Mouse (Mus musculus): ENCODE measurements around the gene Plekha1. TPM values are rescaled to one million over a fixed set of nuclear protein-coding genes. Genes with fewer than 3 reads are reported as not detected.

Plekha1 gene
- polyA plus RNA-seq (2016; fragmentation: Nextera tagmentation; extraction: Ambion mirVana): 44.1 and 45.1 TPM in 2 replicates

DNA sequence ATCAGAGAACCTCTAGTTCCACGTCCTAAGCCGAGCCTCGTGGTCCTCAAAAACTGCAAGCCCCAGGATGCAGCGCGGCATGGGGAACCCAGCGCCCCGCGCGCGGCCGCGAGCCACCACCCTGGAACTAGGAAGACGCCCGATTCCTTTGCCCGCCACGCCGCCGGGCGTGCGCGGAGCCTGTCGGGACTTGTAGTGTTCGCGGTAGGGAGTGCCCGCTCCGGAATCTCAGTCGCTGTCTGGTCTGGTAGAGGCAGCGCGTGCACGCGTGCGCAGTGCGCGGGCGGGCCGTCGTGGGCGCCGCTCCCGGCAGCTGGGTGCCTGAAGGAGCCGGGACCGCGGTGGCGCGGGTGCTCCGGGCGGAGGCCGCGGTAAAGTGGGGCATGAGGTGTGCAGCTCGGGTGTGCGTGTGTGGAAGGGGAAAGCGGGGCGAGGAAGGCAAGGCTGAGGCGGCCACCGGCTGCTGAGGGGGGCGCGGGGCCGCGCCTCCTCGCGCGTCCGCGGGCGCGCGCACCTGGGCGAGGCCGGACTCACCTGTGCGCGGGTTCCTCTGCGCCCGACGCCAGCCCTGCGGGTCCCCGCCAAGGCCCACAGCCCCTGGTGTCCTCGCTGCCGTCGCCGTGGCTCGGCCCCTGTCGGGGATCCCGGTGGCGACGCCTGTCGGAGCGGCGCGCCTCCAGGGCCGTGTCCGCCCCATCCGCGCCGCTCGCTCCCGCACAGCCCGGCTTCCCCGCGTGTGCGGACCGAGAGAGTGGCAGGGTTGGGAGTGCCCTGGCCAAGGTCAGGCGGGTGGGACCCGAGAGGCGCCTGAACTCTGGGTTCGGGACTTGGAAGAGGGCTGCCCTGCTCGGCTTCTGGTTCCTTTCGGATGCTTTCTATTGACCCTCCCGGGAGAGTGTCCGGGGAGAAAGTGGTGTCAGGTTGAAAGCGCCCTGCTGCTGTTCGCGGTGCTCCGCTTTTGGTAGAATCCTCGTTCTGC is at the start of gene Plekha1:
TSS of gene Plekha1 (plus strand) at position 144 of the 979 bp plus-strand sequence.
- Histone ChIP-seq H3K4me2 (replicated peaks) (peak within 1 kb of the TSS; percentile 69), H3K36me3 (no peaks in the 10 kb centered on the region), H3K9ac (peak within 1 kb of the TSS; percentile 77), H3K27ac (peak within 1 kb of the TSS; percentile 12; the same call in 1 of the 2 replicates), H3K9me3 (no peaks in the 10 kb centered on the region), H3K4me1 (peaks cover 7% of the 10 kb centered on the region; the same call in 1 of the 2 replicates), H3K4me3 (peak within 1 kb of the TSS; percentile 87), H3K27me3 (no peaks in the 10 kb centered on the region)
- WGBS: under 1% methylated on average over 97 of the region's 114 CpGs
- peak; percentile 98 for ATAC-seq (ENCODE audit: insufficient number of reproducible peaks, insufficient read depth, low FRiP score, low TSS enrichment)

DNA sequence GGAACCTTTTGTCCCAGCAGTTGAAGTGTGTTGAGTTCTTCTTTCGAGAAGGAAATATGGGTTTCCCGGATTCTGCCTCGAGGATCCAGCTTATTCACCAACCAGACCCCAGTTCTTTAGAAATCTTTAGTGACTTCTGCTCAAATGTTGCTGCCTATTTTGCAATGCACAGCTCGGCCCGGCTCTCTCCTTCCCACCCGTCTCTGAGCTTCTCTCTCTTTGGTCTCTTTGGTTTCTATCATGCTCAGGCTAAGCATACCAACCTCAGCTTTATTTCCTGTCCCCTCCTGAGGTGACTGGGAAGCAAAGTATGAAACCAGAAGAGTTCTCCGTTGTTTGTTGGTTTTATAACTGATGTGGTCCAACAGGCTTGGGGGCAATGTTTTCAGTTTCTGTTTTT is 49.3 kb upstream of the Plekha1 start:
- ATAC-seq (ENCODE audit: insufficient number of reproducible peaks, insufficient read depth, low FRiP score, low TSS enrichment): no peak
- H3K36me3 ChIP-seq: no peaks in the 10 kb centered on the region
- no peak overlapping the region for H3K9ac ChIP-seq
- no peaks in the 10 kb centered on the region for H3K27me3 ChIP-seq
- H3K4me3 ChIP-seq: no peak overlapping the region
- no peak overlapping the region for H3K4me2 ChIP-seq (replicated peaks)
- H3K9me3 ChIP-seq: no peaks in the 10 kb centered on the region
- H3K4me1 ChIP-seq: no peaks in the 10 kb centered on the region
- H3K27ac ChIP-seq: no peak overlapping the region
- WGBS: 91% methylated on average over 7 of the region's 7 CpGs

DNA sequence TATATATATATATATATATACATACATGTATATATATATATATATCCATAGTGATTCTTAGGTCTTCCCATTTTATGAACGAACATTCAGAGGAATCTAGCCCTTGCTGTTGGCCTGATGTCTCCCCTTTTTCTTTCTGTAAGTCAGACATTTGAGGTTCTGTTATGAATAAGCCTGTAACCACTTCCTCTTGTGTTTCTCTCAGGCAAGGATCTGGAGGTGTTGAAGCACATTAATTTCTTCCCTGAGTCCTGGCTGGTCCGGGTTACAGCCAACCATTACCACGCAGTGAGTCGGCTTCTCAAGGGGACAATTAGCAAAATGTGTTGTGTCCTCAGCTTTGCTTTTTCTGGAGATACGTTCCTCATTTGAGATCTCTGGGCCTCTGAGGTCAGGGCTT is 46.7 kb upstream of the Plekha1 start:
- H3K4me2 ChIP-seq (replicated peaks): no peak overlapping the region
- H3K4me3 ChIP-seq: no peak overlapping the region
- H3K9me3 ChIP-seq: no peaks in the 10 kb centered on the region
- H3K4me1 ChIP-seq: no peaks in the 10 kb centered on the region
- H3K9ac ChIP-seq: no peak overlapping the region
- no peaks in the 10 kb centered on the region for H3K36me3 ChIP-seq
- H3K27ac ChIP-seq: no peak overlapping the region
- H3K27me3 ChIP-seq: no peaks in the 10 kb centered on the region
- no peak for ATAC-seq (ENCODE audit: insufficient number of reproducible peaks, insufficient read depth, low FRiP score, low TSS enrichment)
- WGBS: 79% methylated on average over 5 of the region's 5 CpGs

DNA sequence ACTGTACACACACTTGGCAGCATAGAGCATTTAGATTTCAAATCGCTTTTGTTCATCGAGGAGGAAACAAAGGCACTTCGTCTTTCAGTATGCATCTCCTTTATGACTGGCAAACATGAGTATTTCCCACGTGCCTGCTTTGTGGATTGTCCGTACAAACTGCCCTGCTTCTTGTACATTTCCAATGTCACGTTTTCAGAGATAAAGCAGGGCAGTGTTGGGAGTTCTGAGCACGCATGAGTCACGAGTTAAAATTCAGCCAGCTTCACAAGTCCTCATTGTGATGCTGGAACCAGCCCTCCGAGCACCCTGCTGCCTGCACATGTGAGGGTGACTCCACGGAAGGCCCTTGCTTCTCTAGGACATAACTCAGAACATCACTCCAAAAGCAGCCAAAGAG is 45.9 kb upstream of the Plekha1 start:
- H3K27me3 ChIP-seq: no peaks in the 10 kb centered on the region
- ATAC-seq (ENCODE audit: insufficient number of reproducible peaks, insufficient read depth, low FRiP score, low TSS enrichment): no peak
- no peaks in the 10 kb centered on the region for H3K36me3 ChIP-seq
- H3K9me3 ChIP-seq: no peaks in the 10 kb centered on the region
- H3K27ac ChIP-seq: no peak overlapping the region
- H3K4me1 ChIP-seq: no peaks in the 10 kb centered on the region
- no peak overlapping the region for H3K4me3 ChIP-seq
- H3K4me2 ChIP-seq (replicated peaks): no peak overlapping the region
- H3K9ac ChIP-seq: no peak overlapping the region
- WGBS: 81% methylated on average over 10 of the region's 10 CpGs

DNA sequence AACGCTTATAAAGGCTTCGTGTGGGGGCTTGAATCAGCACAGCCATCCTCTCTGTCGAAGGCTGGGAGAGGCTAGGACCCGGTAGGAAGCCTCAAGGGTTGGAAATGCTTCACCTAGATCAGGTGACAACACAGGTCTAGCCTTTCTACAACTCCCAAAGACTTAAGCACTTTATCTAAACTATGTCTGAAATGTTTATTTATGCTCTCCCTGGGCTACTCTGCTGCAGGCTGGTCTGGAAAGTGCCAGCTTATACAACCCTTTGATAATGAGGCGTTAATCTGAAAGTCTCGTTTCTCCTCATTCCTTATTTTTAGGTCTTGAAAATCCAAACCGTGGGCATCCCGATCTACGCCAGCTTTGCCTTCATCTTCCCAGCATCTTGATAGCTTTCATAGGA is 41.6 kb upstream of the Plekha1 start:
- H3K4me2 ChIP-seq (replicated peaks): no peak overlapping the region
- WGBS: 67% methylated on average over 9 of the region's 9 CpGs
- H3K9ac ChIP-seq: no peak overlapping the region
- H3K36me3 ChIP-seq: no peaks in the 10 kb centered on the region
- no peak for ATAC-seq (ENCODE audit: insufficient number of reproducible peaks, insufficient read depth, low FRiP score, low TSS enrichment)
- H3K9me3 ChIP-seq: no peaks in the 10 kb centered on the region
- no peak overlapping the region for H3K27ac ChIP-seq
- H3K4me1 ChIP-seq: no peaks in the 10 kb centered on the region
- H3K27me3 ChIP-seq: no peaks in the 10 kb centered on the region
- no peak overlapping the region for H3K4me3 ChIP-seq

DNA sequence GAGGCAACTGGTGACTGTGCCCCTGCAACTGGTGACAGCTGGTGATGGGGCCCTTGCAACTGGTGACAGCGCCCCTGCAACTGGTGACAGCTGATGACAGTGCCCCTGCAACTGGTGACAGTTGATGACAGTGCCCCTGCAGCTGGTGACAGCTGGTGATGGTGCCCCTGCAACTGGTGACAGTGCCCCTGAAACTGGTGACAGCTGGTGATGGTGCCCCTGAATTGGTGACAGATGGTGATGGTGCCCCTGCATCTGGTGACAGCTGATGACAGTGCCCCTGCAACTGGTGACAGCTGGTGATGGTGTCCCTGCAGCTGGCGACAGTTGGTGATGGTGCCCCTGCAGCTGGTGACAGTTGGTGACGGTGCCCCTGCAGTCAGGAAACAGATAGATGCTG is 39.2 kb upstream of the Plekha1 start:
- Histone ChIP-seq H3K4me2 (replicated peaks) (no peak overlapping the region), H3K27me3 (no peaks in the 10 kb centered on the region), H3K36me3 (no peaks in the 10 kb centered on the region), H3K9ac (no peak overlapping the region), H3K9me3 (no peaks in the 10 kb centered on the region), H3K4me3 (no peak overlapping the region), H3K4me1 (no peaks in the 10 kb centered on the region), H3K27ac (no peak overlapping the region)
- no peak for ATAC-seq (ENCODE audit: insufficient number of reproducible peaks, insufficient read depth, low FRiP score, low TSS enrichment)
- WGBS: 79% methylated on average over 3 of the region's 3 CpGs

DNA sequence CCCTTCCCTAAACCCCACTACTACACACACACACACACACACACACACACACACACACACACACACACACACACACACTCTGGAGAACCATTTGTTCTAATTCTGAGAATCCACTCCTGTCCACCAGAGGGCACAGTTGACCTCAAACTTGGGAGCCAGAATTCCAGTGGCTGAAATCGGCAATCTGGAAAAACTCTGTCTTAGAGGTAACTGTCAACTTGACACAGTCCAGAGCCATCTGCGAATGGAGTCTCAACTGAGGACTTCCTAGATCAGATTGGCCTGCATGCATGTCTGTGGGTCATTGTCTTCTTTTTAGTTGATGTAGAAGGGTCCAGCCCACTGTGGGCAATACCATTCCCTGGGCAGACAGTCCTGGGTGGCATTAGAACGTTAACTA is 38.1 kb upstream of the Plekha1 start:
- Histone ChIP-seq H3K9ac (no peak overlapping the region), H3K9me3 (no peaks in the 10 kb centered on the region), H3K27ac (no peak overlapping the region), H3K27me3 (no peaks in the 10 kb centered on the region), H3K4me1 (no peaks in the 10 kb centered on the region), H3K4me2 (replicated peaks) (no peak overlapping the region), H3K4me3 (no peak overlapping the region), H3K36me3 (no peaks in the 10 kb centered on the region)
- 55% methylated on average over 3 of the region's 3 CpGs for WGBS
- ATAC-seq (ENCODE audit: insufficient number of reproducible peaks, insufficient read depth, low FRiP score, low TSS enrichment): no peak

DNA sequence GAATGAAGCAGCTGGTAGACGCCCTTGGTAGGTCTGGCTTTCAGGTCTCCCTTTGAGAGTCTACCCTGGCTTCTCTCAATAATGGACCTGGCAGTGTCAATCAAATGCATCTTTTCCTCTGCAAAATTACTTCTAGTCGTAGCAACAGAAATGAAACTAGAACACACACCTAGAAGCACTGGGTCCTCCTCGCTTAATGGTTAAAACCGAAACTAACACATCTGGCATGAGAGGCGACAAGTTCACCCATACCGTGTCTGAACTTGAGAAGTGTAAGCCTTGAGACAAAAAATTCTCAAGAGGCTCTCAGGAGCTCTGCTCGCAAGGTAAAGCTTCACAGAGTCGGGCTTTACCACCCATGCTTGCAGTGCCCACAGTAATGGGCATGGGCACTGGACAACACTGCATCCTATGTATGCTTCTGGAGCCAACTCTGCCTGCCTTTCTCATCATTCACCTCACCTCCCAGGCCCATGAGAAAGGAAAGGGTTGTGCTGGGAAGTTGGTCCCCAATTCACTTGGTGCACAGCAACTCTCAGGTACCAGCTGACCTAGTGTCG is 37.6 kb upstream of the Plekha1 start:
- Histone ChIP-seq H3K36me3 (no peaks in the 10 kb centered on the region), H3K4me2 (replicated peaks) (no peak overlapping the region), H3K9me3 (no peaks in the 10 kb centered on the region), H3K4me3 (no peak overlapping the region), H3K27me3 (no peaks in the 10 kb centered on the region), H3K27ac (no peak overlapping the region), H3K9ac (no peak overlapping the region), H3K4me1 (no peaks in the 10 kb centered on the region)
- no peak for ATAC-seq (ENCODE audit: insufficient number of reproducible peaks, insufficient read depth, low FRiP score, low TSS enrichment)
- WGBS: 86% methylated on average over 9 of the region's 9 CpGs

DNA sequence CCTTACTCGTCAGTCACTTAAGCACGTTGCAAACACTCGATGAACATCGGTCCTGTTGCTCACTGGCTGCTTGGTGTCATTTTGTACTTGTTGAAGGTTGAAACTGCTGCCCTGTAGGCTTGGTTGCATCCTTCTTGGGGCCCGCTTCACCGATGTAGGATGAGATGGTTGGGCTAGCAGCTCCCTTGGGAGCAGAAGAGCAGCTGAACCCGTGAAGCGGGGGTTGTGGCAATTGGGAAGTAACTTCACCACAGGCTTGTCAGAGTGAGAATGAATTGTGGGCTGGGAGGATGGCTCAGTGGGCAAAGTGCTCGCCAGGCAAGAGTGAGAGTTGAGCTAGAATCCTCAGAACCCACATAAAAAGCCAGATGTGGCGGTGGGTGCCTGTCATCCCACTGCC is 37.1 kb upstream of the Plekha1 start:
- Histone ChIP-seq H3K36me3 (no peaks in the 10 kb centered on the region), H3K4me2 (replicated peaks) (no peak overlapping the region), H3K9me3 (no peaks in the 10 kb centered on the region), H3K9ac (no peak overlapping the region), H3K27me3 (no peaks in the 10 kb centered on the region), H3K4me1 (no peaks in the 10 kb centered on the region), H3K27ac (no peak overlapping the region), H3K4me3 (no peak overlapping the region)
- 85% methylated on average over 10 of the region's 10 CpGs for WGBS
- ATAC-seq (ENCODE audit: insufficient number of reproducible peaks, insufficient read depth, low FRiP score, low TSS enrichment): no peak

DNA sequence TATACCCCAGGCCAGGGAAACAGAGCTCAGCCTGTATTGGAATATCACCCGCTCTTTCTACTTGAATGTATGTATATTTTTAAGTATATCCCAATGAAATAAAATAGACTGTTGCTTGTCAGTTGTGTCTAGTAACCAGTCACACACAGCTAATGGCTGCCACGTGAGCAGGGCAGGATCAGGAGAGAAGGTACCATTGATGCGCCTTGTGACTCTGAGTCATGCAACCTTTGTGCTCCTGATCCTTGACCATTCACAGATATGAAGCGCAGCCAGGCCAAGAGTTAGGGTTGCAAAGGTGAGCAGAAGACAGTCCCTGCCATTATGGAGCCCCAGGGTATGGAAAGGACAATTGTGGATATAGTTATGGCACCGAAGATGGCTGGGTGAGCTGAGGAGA is 34.0 kb upstream of the Plekha1 start:
- Histone ChIP-seq H3K9me3 (no peaks in the 10 kb centered on the region), H3K27ac (no peak overlapping the region), H3K36me3 (no peaks in the 10 kb centered on the region), H3K4me3 (no peak overlapping the region), H3K4me1 (peaks cover 12% of the 10 kb centered on the region), H3K9ac (no peak overlapping the region), H3K4me2 (replicated peaks) (no peak overlapping the region), H3K27me3 (peaks cover 6% of the 10 kb centered on the region; the same call in 1 of the 2 replicates)
- WGBS: 91% methylated on average over 5 of the region's 5 CpGs
- ATAC-seq (ENCODE audit: insufficient number of reproducible peaks, insufficient read depth, low FRiP score, low TSS enrichment): no peak

DNA sequence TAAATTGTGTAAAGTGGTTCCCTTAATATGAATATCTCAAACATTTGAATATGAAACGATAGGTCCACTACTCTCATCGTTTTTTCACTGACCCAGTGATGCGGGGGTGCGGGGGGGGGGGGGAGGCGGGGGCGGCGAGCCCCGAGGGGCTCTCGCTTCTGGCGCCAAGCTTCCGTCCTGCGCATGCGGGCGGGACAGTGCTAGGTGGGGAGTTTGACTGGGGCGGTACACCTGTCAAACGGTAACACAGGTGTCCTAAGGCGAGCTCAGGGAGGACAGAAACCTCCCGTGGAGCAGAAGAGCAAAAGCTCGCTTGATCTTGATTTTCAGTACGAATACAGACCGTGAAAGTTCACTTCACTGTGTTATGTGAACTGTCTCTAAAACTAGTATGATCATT is 31.3 kb upstream of the Plekha1 start:
- ATAC-seq (ENCODE audit: insufficient number of reproducible peaks, insufficient read depth, low FRiP score, low TSS enrichment): peak; percentile 94
- Histone ChIP-seq H3K9ac (no peak overlapping the region), H3K36me3 (no peaks in the 10 kb centered on the region), H3K27ac (no peak overlapping the region), H3K4me1 (peaks cover 21% of the 10 kb centered on the region), H3K4me3 (no peak overlapping the region), H3K9me3 (no peaks in the 10 kb centered on the region), H3K27me3 (peaks cover 6% of the 10 kb centered on the region; the same call in 1 of the 2 replicates), H3K4me2 (replicated peaks) (peak overlapping the region; percentile 21)
- 19% methylated on average over 18 of the region's 21 CpGs for WGBS
